Mouse (Mus musculus) heart, embryonic 15.5 days (tissue): ENCODE results near the gene Pcsk6. TPM values are rescaled to one million over a fixed set of nuclear protein-coding genes. Genes with fewer than 3 reads are reported as not detected.
"Not testable (repeated sequence)": the region's sequence is repeated elsewhere in the genome, so short reads cannot be mapped to it uniquely, and the experiment has no call there.

Source experiments
- ATAC-seq: fragments of 200-750 bp; cut with Nextera tagmentation; replicated peaks from 2 replicates; pipeline ENCODE4 v1.8.0; 2017; ENCODE audit warnings: low read depth, moderate TSS enrichment; ENCODE audit not compliant: insufficient number of reproducible peaks, insufficient read depth, low FRiP score
- H3K27ac ChIP-seq: fragments of 300-500 bp; sonication (generic); 2 replicates; pipeline ENCODE4 v1.5.1; 2015; ENCODE audit warnings: mild to moderate bottlenecking, inconsistent platforms
- H3K27me3 ChIP-seq: fragments of 300-500 bp; sonication (generic); 2 replicates; pipeline ENCODE4 v1.6.1; 2015; ENCODE audit warnings: inconsistent platforms
- H3K36me3 ChIP-seq: fragments of 300-500 bp; sonication (generic); 2 replicates; pipeline ENCODE4 v1.6.1; 2015; ENCODE audit warnings: mild to moderate bottlenecking, inconsistent platforms
- H3K4me1 ChIP-seq: fragments of 300-500 bp; sonication (generic); replicated peaks from 2 replicates; pipeline ENCODE4 v1.6.1; 2015; ENCODE audit warnings: inconsistent platforms
- H3K4me2 ChIP-seq: fragments of 300-500 bp; sonication (generic); 2 replicates; pipeline ENCODE4 v1.6.1; 2015; ENCODE audit warnings: inconsistent platforms, mild to moderate bottlenecking, moderate library complexity
- H3K4me3 ChIP-seq: fragments of 300-500 bp; sonication (generic); 2 replicates; pipeline ENCODE4 v1.5.1; 2015; ENCODE audit warnings: mild to moderate bottlenecking, inconsistent platforms
- H3K9ac ChIP-seq: fragments of 300-500 bp; sonication (generic); 2 replicates; pipeline ENCODE4 v1.6.1; 2015; ENCODE audit warnings: mild to moderate bottlenecking, inconsistent platforms
- H3K9me3 ChIP-seq: fragments of 300-500 bp; sonication (generic); replicated peaks from 2 replicates; pipeline ENCODE4 v1.6.1; 2016; ENCODE audit warnings: inconsistent platforms
- WGBS: fragments of 180-500 bp; shearing (Covaris S2); methylation state at CpG from one replicate; pipeline ENCODE4 v1.1.7; 2015; ENCODE audit warnings: mixed read lengths; 5-methylcytosine and 5-hydroxymethylcytosine counted together
- polyA plus RNA-seq: library from polyadenylated mRNA; unstranded; fragments of >200 nt; fragmentation: Nextera tagmentation; extraction: Ambion mirVana; gene quantifications from 2 replicates; pipeline ENCODE4 v1.2.1, GENCODE M21; 2015

Gene Pcsk6
- 1.8 and 2.7 TPM in 2 replicates for polyA plus RNA-seq

DNA sequence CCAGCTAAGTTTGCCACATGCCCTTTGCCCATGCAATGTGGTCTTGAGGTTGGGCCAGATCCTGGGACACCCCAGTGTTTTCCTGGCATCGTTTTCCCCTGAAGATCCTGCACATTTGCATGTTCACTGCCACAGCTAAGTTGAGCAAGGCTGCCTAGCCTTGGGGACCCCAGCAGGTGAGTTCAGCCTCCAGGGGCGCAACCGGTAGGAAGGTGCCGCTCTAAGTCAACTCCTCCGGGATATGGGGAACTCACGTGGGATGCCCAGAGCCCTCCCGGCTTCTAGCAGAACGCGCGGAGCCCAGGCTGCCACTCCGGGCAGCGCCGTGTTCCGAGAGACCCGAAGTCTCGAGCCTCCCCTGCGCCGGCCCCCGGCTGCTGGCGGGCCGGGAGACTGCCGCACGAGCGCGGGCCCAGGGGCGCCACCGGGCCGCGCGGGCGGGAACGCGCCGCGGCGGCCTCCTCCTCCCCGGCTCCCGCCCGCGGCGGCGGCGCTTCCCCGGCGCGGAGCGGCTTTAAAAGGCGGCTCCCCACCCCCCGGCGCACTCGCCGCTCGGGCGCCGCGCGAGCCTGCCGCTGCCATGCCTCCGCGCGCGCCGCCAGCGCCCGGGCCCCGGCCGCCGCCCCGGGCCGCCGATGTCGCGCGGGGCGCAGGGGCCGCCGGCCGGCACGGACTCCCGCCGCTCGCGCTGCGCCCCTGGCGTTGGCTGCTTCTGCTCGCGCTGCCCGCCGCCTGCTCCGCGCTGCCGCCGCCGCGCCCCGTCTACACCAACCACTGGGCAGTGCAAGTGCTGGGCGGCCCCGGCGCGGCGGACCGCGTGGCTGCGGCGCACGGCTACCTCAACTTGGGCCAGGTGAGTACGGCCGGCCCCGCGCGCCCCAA is at the start of gene Pcsk6:
Gene Pcsk6, plus strand, starts transcription at position 144 of the 882 bp plus-strand sequence.
- H3K9me3 ChIP-seq, result no peaks in the 10 kb centered on the region
- peak; percentile 40; the same call in 1 of the 2 replicates for ATAC-seq
- H3K27ac ChIP-seq, result no peak within 1 kb of the TSS
- H3K4me2 ChIP-seq, result peak within 1 kb of the TSS; percentile 91
- peak within 1 kb of the TSS; percentile 58 for H3K4me3 ChIP-seq
- peaks cover 12% of the 10 kb centered on the region for H3K4me1 ChIP-seq
- WGBS, result under 1% methylated on average over 85 of the region's 111 CpGs
- H3K9ac ChIP-seq, result peak within 1 kb of the TSS; percentile 61
- no peaks in the 10 kb centered on the region for H3K36me3 ChIP-seq
- H3K27me3 ChIP-seq, result peaks cover 86% of the 10 kb centered on the region

DNA sequence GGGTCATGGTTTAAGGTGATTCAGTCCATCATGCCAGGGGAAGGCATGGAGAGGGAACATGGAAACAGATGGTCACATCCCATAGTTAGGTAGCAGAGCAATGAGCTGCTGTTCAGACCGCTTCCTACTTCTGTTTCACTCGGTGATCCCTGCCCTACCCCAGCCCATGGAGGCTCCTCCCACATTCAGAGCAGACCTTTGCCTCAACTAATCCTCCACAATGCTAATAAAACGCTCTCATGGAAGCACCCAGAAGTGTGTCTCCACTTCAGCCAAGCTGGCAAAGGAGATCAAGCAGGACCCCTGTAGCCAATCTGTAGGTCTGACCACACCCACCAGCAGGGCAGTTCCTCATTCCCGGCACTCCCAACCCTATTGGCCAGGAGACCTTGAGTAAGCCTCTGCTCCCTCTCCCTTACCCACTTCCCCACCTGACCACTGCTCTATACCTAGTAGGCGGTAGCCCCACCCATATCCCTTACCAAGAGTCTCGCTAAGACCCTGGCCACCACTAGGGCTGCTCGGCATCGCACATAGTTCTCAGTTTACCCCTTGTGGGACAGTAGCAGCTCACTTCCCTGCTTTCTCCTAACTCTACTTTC is 47.8 kb upstream of the Pcsk6 start:
- Histone ChIP-seq H3K9ac (no peak overlapping the region), H3K4me1 (no peaks in the 10 kb centered on the region), H3K27me3 (no peaks in the 10 kb centered on the region), H3K27ac (no peak overlapping the region), H3K4me2 (no peak overlapping the region), H3K4me3 (no peak overlapping the region), H3K9me3 (no peaks in the 10 kb centered on the region), H3K36me3 (no peaks in the 10 kb centered on the region)
- ATAC-seq, result no peak
- WGBS, result 80% methylated on average over 8 of the region's 8 CpGs

DNA sequence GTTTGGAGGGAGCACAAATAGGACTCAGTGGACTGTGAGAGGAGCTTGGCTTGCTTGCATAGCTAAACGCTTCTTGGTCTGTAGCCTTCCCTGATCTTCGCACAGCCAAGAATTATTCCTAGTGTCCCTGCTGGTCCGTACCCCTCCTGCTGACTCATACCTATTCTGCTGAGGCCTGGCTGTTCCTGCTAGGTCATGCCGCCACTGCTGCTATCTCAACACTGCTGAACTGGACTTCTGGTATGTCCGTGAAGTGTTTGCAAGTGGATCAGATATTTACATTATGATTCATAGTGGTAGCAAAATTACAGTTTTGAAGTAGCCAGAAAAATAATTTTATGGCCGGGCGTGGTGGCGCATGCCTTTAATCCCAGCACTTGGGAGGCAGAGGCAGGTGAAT is 44.0 kb upstream of the Pcsk6 start:
- no peaks in the 10 kb centered on the region for H3K4me1 ChIP-seq
- H3K27ac ChIP-seq, result no peak overlapping the region
- no peak for ATAC-seq
- H3K4me3 ChIP-seq, result no peak overlapping the region
- H3K36me3 ChIP-seq, result no peaks in the 10 kb centered on the region
- no peak overlapping the region for H3K4me2 ChIP-seq
- no peaks in the 10 kb centered on the region for H3K9me3 ChIP-seq
- H3K9ac ChIP-seq, result no peak overlapping the region
- no peaks in the 10 kb centered on the region for H3K27me3 ChIP-seq
- 92% methylated on average over 8 of the region's 8 CpGs for WGBS

- ATAC-seq, result no peak
- Histone ChIP-seq H3K4me3 (no peak overlapping the region), H3K4me1 (no peaks in the 10 kb centered on the region), H3K27me3 (no peaks in the 10 kb centered on the region), H3K4me2 (no peak overlapping the region), H3K9me3 (no peaks in the 10 kb centered on the region), H3K27ac (no peak overlapping the region), H3K9ac (no peak overlapping the region), H3K36me3 (no peaks in the 10 kb centered on the region)
- WGBS, result 51% methylated on average over 8 of the region's 8 CpGs
These were observed 41.1 kb upstream of the Pcsk6 start for GRCm38 (mm10) chr7:65820391-65820790.

- H3K36me3 ChIP-seq, H3K4me3 ChIP-seq, H3K27ac ChIP-seq, H3K9me3 ChIP-seq, H3K4me1 ChIP-seq, H3K9ac ChIP-seq, H3K27me3 ChIP-seq, H3K4me2 ChIP-seq, ATAC-seq: not testable (repeated sequence)
- 67% methylated on average over 4 of the region's 4 CpGs for WGBS
These were observed 39.6 kb upstream of the Pcsk6 start for GRCm38 (mm10) chr7:65821901-65822300.

DNA sequence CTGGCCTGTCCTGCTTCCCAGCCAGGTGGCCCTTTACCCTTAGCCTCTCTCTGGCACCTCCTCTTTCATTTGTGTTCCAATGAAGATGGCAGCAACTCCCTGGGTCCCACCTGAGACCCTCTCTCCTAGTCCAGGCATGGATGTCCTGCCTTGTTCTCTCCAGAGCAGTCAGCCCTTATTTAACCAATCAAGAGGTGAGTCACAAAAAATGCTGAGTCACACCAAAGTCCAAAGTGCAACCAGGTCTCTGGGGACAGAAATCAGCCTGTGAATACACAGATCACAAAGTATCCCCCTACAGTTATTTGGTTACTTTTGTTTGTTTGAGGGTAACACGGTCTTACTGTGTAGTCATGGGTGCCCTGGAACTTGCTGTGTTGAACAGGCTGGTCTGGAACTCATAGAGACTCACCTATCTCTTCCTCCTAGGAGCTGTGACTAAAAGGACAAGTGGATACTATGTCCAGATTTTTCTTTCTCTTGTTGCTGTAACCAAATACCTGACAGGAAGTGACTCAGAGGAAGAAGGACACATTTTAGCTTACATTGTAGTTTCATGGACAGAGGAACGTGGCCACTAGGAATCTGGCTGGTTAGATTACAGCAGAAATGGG is 38.9 kb upstream of the Pcsk6 start:
- Histone ChIP-seq H3K4me2 (no peak overlapping the region), H3K27me3 (no peaks in the 10 kb centered on the region), H3K9me3 (no peaks in the 10 kb centered on the region), H3K4me1 (no peaks in the 10 kb centered on the region), H3K27ac (no peak overlapping the region), H3K36me3 (no peaks in the 10 kb centered on the region), H3K4me3 (no peak overlapping the region), H3K9ac (no peak overlapping the region)
- no peak for ATAC-seq
- 69% methylated on average over 2 of the region's 2 CpGs for WGBS

GRCm38 (mm10) chr7:65839756-65840155 is 21.8 kb upstream of the Pcsk6 start:
- no peak for ATAC-seq
- H3K27me3 ChIP-seq, result no peaks in the 10 kb centered on the region
- H3K4me2 ChIP-seq, result no peak overlapping the region
- 88% methylated on average over 3 of the region's 3 CpGs for WGBS
- H3K4me1 ChIP-seq, result no peaks in the 10 kb centered on the region
- no peaks in the 10 kb centered on the region for H3K36me3 ChIP-seq
- H3K9ac ChIP-seq, result no peak overlapping the region
- H3K9me3 ChIP-seq, result peaks cover 7% of the 10 kb centered on the region
- no peak overlapping the region for H3K27ac ChIP-seq
- H3K4me3 ChIP-seq, result no peak overlapping the region

GRCm38 (mm10) chr7:65843210-65843609 is 18.3 kb upstream of the Pcsk6 start:
- Histone ChIP-seq H3K27ac (no peak overlapping the region), H3K27me3 (no peaks in the 10 kb centered on the region), H3K36me3 (no peaks in the 10 kb centered on the region), H3K4me2 (no peak overlapping the region), H3K9ac (no peak overlapping the region), H3K4me3 (no peak overlapping the region), H3K9me3 (peaks cover 7% of the 10 kb centered on the region), H3K4me1 (no peaks in the 10 kb centered on the region)
- no peak for ATAC-seq
- WGBS, result 47% methylated on average over 2 of the region's 2 CpGs

- H3K4me2 ChIP-seq, result no peak overlapping the region
- peaks cover 12% of the 10 kb centered on the region for H3K4me1 ChIP-seq
- WGBS, result 65% methylated on average over 7 of the region's 7 CpGs
- no peaks in the 10 kb centered on the region for H3K36me3 ChIP-seq
- ATAC-seq, result no peak
- H3K27ac ChIP-seq, result no peak overlapping the region
- H3K4me3 ChIP-seq, result no peak overlapping the region
- H3K9me3 ChIP-seq, result no peaks in the 10 kb centered on the region
- H3K27me3 ChIP-seq, result peaks cover 88% of the 10 kb centered on the region
- H3K9ac ChIP-seq, result no peak overlapping the region
These were observed 553 bp upstream of the Pcsk6 start for GRCm38 (mm10) chr7:65860981-65861380.

GRCm38 (mm10) chr7:65862473-65863176 is 1.1 kb downstream of the Pcsk6 start:
- Histone ChIP-seq H3K4me2 (peak overlapping the region; percentile 91), H3K4me1 (peaks cover 12% of the 10 kb centered on the region), H3K4me3 (peak overlapping the region; percentile 58), H3K36me3 (no peaks in the 10 kb centered on the region), H3K27ac (no peak overlapping the region), H3K27me3 (peaks cover 81% of the 10 kb centered on the region), H3K9ac (peak overlapping the region; percentile 61), H3K9me3 (no peaks in the 10 kb centered on the region)
- ATAC-seq, result 0 out of 2 replicates have a peak, but pooled peaks have one; percentile 28
- 3% methylated on average over 60 of the region's 61 CpGs for WGBS

- Histone ChIP-seq H3K4me3 (no peak overlapping the region), H3K27me3 (peaks cover 29% of the 10 kb centered on the region), H3K4me1 (peaks cover 11% of the 10 kb centered on the region), H3K4me2 (no peak overlapping the region), H3K9me3 (no peaks in the 10 kb centered on the region), H3K27ac (no peak overlapping the region), H3K9ac (no peak overlapping the region), H3K36me3 (no peaks in the 10 kb centered on the region)
- 80% methylated on average over 16 of the region's 16 CpGs for WGBS
- ATAC-seq, result no peak
These were observed 7.6 kb downstream of the Pcsk6 start for GRCm38 (mm10) chr7:65869173-65869572.
